ENCODE assay signal across 10 mouse cellular contexts in genomic region chr2:152586926-152587560, GRCm38 (mm10). TPM values are rescaled to one million over a fixed set of nuclear protein-coding genes. Genes with fewer than 3 reads are reported as not detected.
DNase-seq lines count a peak whose midpoint lies in the region; ATAC-seq and TF ChIP-seq lines count a peak whose summit lies in the region.
"Had no signal": no experiment of that assay in that cellular context is flagged by ENCODE, and none has a peak within 500 bp of the region (broad histone marks: within the 10 kb centered on the region; RNA-seq: fewer than 3 reads in every experiment).

No protein-coding gene starts in this region.

- DNase-seq in cerebellum, postnatal 10 days, result peak; percentile 29 to 39
- DNase-seq in cerebellum, postnatal 36 days, result no peak
- DNase-seq in left cerebral cortex, postnatal 4 days, result peak; percentile 10
- DNase-seq in left cerebral cortex, postnatal 36 days (ENCODE audit: low spot score in 2 of 2), result no peak
- peak; percentile 11 for DNase-seq in G1E (ENCODE audit: low spot score)
- DNase-seq in urinary bladder, postnatal 25 days (ENCODE audit: low spot score), result no peak
- no peak for DNase-seq in testis, postnatal 10 days (ENCODE audit: low spot score)

- peaks cover 5% of the 10 kb centered on the region for H3K27me3 ChIP-seq in G1E (ENCODE audit: insufficient read depth, low read length)
- H3K27me3 ChIP-seq: hindbrain, embryonic 15.5 days had no signal

- TF ChIP-seq CTCF in G1E (IDR thresholded peaks at IDR 0.05; ENCODE audit: low read depth, low read length), result no peak

- H3K36me3 ChIP-seq in G1E (replicated peaks), result no peaks in the 10 kb centered on the region
- H3K36me3 ChIP-seq: hindbrain, embryonic 15.5 days had no signal

- intact Hi-C loops in left cerebral cortex, postnatal 4 days (cut with DNase I), result no loop called here
- intact Hi-C loops in left cerebral cortex, postnatal 36 days (cut with DNase I), result no loop called here

- H3K4me3 ChIP-seq in G1E (ENCODE audit: low read depth, low read length), result no peak overlapping the region
- H3K4me3 ChIP-seq: hindbrain, embryonic 15.5 days had no signal

- no peak for ATAC-seq in G1E (ENCODE audit: extremely low read depth, insufficient number of reproducible peaks, low FRiP score, poor library complexity, severe bottlenecking)
- ATAC-seq in granulocyte monocyte progenitor cell, adult 5-6 weeks (replicated peaks; ENCODE audit: poor library complexity, severe bottlenecking), result peak; percentile 78

- H3K9me3 ChIP-seq in G1E (replicated peaks), result no peaks in the 10 kb centered on the region
- H3K9me3 ChIP-seq: hindbrain, embryonic 15.5 days had no signal

- H3K4me1 ChIP-seq in G1E (ENCODE audit: insufficient read depth, low read depth, low read length), result no peaks in the 10 kb centered on the region
- H3K4me1 ChIP-seq: hindbrain, embryonic 15.5 days had no signal

RNA-seq across cellular contexts. Expression of gene Defb19, which starts 6.9 kb away (rescaled TPM):
- not detected for total RNA-seq in left cerebral cortex, postnatal 4 days (2021)
- total RNA-seq in left cerebral cortex, postnatal 36 days (2021), result not detected
- total RNA-seq in G1E (2014; fragmentation: Nextera tagmentation) (not detected in 2 replicates), G1E (2017) (not detected in 2 replicates)
- polyA plus RNA-seq in G1E (2012), result not detected in 2 replicates
- total RNA-seq in granulocyte monocyte progenitor cell, adult 5-6 weeks (2014; fragmentation: Nextera tagmentation), result not detected in 2 replicates
- not detected in 2 replicates for total RNA-seq in granulocyte monocyte progenitor cell, adult 5-6 weeks (2017)
- polyA plus RNA-seq: hindbrain, embryonic 15.5 days; spleen, adult 2 months had no signal

RNA-seq across cellular contexts. Expression of gene Defb45, which starts 12.2 kb away (rescaled TPM):
- not detected for total RNA-seq in left cerebral cortex, postnatal 4 days (2021)
- not detected for total RNA-seq in left cerebral cortex, postnatal 36 days (2021)
- not detected in 2 replicates for total RNA-seq in G1E (2014; fragmentation: Nextera tagmentation)
- not detected in 2 replicates for total RNA-seq in G1E (2017)
- polyA plus RNA-seq in G1E (2012), result not detected in 2 replicates
- total RNA-seq in granulocyte monocyte progenitor cell, adult 5-6 weeks (2014; fragmentation: Nextera tagmentation), result not detected in 2 replicates
- not detected in 2 replicates for total RNA-seq in granulocyte monocyte progenitor cell, adult 5-6 weeks (2017)
- polyA plus RNA-seq: hindbrain, embryonic 15.5 days; spleen, adult 2 months had no signal

RNA-seq across cellular contexts. Expression of gene Defb21, which starts 14.5 kb away (rescaled TPM):
- total RNA-seq in left cerebral cortex, postnatal 4 days (2021), result not detected
- not detected for total RNA-seq in left cerebral cortex, postnatal 36 days (2021)
- total RNA-seq in G1E (2014; fragmentation: Nextera tagmentation) (not detected in 2 replicates), G1E (2017) (not detected in 2 replicates)
- not detected in 2 replicates for polyA plus RNA-seq in G1E (2012)
- not detected in 2 replicates for total RNA-seq in granulocyte monocyte progenitor cell, adult 5-6 weeks (2014; fragmentation: Nextera tagmentation)
- not detected in 2 replicates for total RNA-seq in granulocyte monocyte progenitor cell, adult 5-6 weeks (2017)
- polyA plus RNA-seq: hindbrain, embryonic 15.5 days; spleen, adult 2 months had no signal

RNA-seq across cellular contexts. Expression of gene Defb36, which starts 17.1 kb away (rescaled TPM):
- total RNA-seq in left cerebral cortex, postnatal 4 days (2021), result not detected
- not detected for total RNA-seq in left cerebral cortex, postnatal 36 days (2021)
- total RNA-seq in G1E (2014; fragmentation: Nextera tagmentation) (not detected in 2 replicates), G1E (2017) (not detected in 2 replicates)
- not detected in 2 replicates for polyA plus RNA-seq in G1E (2012)
- total RNA-seq in granulocyte monocyte progenitor cell, adult 5-6 weeks (2014; fragmentation: Nextera tagmentation), result not detected in 2 replicates
- not detected in 2 replicates for total RNA-seq in granulocyte monocyte progenitor cell, adult 5-6 weeks (2017)
- polyA plus RNA-seq: hindbrain, embryonic 15.5 days; spleen, adult 2 months had no signal

RNA-seq across cellular contexts. Expression of gene Gm17416, which starts 17.9 kb away (rescaled TPM):
- not detected for total RNA-seq in left cerebral cortex, postnatal 4 days (2021)
- total RNA-seq in left cerebral cortex, postnatal 36 days (2021), result not detected
- total RNA-seq in G1E (2014; fragmentation: Nextera tagmentation) (not detected in 2 replicates), G1E (2017) (not detected in 2 replicates)
- polyA plus RNA-seq in G1E (2012), result not detected in 2 replicates
- not detected in 2 replicates for total RNA-seq in granulocyte monocyte progenitor cell, adult 5-6 weeks (2014; fragmentation: Nextera tagmentation)
- total RNA-seq in granulocyte monocyte progenitor cell, adult 5-6 weeks (2017), result not detected in 2 replicates
- polyA plus RNA-seq: hindbrain, embryonic 15.5 days; spleen, adult 2 months had no signal

Comparison
In these comparisons a context has a peak if more than half of its experiments do, and no peak if none do; other contexts are left out.
1. DNase-seq: peak in cerebellum, postnatal 10 days (2 of 2), left cerebral cortex, postnatal 4 days (single experiment) and G1E (single experiment); none in cerebellum, postnatal 36 days (0 of 2), left cerebral cortex, postnatal 36 days (0 of 2), urinary bladder, postnatal 25 days (single experiment) and testis, postnatal 10 days (single experiment).